ENCODE assay signal across 11 mouse cellular contexts in the genomic region with DNA sequence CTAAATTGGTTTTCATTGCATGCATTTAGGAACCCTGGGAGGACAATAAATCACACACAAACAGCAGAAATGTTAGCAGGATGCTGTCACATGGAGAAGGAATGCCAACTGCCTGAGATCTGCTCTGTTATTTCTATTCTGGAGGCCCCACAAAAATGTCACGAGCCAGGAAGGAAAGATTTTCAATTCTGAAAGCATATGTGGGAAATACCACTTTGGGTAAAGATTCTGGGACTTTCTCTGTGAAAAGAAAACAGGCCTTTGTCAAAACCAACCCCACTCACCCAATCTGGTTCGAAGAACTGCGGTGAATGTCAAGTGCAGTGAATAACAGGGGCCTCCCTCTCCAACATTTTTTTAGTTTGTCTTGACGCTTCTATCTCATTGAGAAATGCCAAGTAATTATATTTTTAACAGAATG.
DNase-seq lines count a peak whose midpoint lies in the region; ATAC-seq lines count a peak whose summit lies in the region.
"Had no signal": no experiment of that assay in that cellular context is flagged by ENCODE, and none has a peak within 500 bp of the region (broad histone marks: within the 10 kb centered on the region; RNA-seq: fewer than 3 reads in every experiment).

No protein-coding gene starts in this region.

- H3K4me1 ChIP-seq in kidney, embryonic 14.5 days (ENCODE audit: control insufficient read depth, insufficient read depth, low read length), result no peaks in the 10 kb centered on the region
- peaks cover 18% of the 10 kb centered on the region for H3K4me1 ChIP-seq in limb, embryonic 13.5 days
- H3K4me1 ChIP-seq: liver, embryonic 15.5 days had no signal

- no peak overlapping the region for H3K4me2 ChIP-seq in kidney, embryonic 14.5 days (replicated peaks; ENCODE audit: low read depth, low read length)
- H3K4me2 ChIP-seq in limb, embryonic 13.5 days (replicated peaks), result no peak overlapping the region
- H3K4me2 ChIP-seq: heart, embryonic 11.5 days; liver, embryonic 15.5 days had no signal

- no peak overlapping the region for H3K27ac ChIP-seq in kidney, embryonic 14.5 days (ENCODE audit: low read depth, low read length)
- no peak overlapping the region; the same call in 1 of the 2 replicates for H3K27ac ChIP-seq in limb, embryonic 13.5 days
- H3K27ac ChIP-seq: liver, embryonic 15.5 days had no signal

- WGBS in kidney, embryonic 14.5 days, result 51% methylated on average over 4 of the region's 4 CpGs
- WGBS in limb, embryonic 13.5 days, result 51% methylated on average over 4 of the region's 4 CpGs

- H3K4me3 ChIP-seq in kidney, embryonic 14.5 days (ENCODE audit: low read length), result no peak overlapping the region
- H3K4me3 ChIP-seq in limb, embryonic 13.5 days, result no peak overlapping the region
- H3K4me3 ChIP-seq: liver, embryonic 15.5 days had no signal

- no peak for ATAC-seq in kidney, embryonic 14.5 days (ENCODE audit: low FRiP score, low TSS enrichment)
- peak; percentile 48; the same call in 1 of the 2 replicates for ATAC-seq in limb, embryonic 13.5 days (ENCODE audit: low FRiP score, low read depth)

- no peaks in the 10 kb centered on the region for H3K9me3 ChIP-seq in kidney, embryonic 14.5 days (ENCODE audit: control insufficient read depth, low read length)
- no peaks in the 10 kb centered on the region for H3K9me3 ChIP-seq in limb, embryonic 13.5 days
- H3K9me3 ChIP-seq: liver, embryonic 15.5 days had no signal

- no peaks in the 10 kb centered on the region for H3K27me3 ChIP-seq in kidney, embryonic 14.5 days (ENCODE audit: control insufficient read depth, insufficient read depth, low read length)
- H3K27me3 ChIP-seq in limb, embryonic 13.5 days, result no peaks in the 10 kb centered on the region
- H3K27me3 ChIP-seq: liver, embryonic 15.5 days had no signal

- no peaks in the 10 kb centered on the region for H3K36me3 ChIP-seq in kidney, embryonic 14.5 days (ENCODE audit: control insufficient read depth, insufficient read depth, low read length)
- H3K36me3 ChIP-seq in limb, embryonic 13.5 days, result no peaks in the 10 kb centered on the region
- H3K36me3 ChIP-seq: liver, embryonic 15.5 days had no signal

- DNase-seq in kidney, postnatal 14 days, result peak; percentile 2
- DNase-seq in brain, embryonic 18.5 days (ENCODE audit: low read depth, low spot score), result peak; percentile 65
- peak; percentile 12 for DNase-seq in forelimb bud, embryonic 11.5 days (ENCODE audit: low read depth, low spot score)
- no peak for DNase-seq in liver
- DNase-seq in natural killer cell, adult 2 months (ENCODE audit: low spot score in 2 of 2), result no peak
- DNase-seq in lung, postnatal 25 days (ENCODE audit: low spot score), result no peak
- DNase-seq: kidney, adult 2 months had no signal

- H3K9ac ChIP-seq in kidney, embryonic 14.5 days (ENCODE audit: low read depth, low read length), result no peak overlapping the region
- H3K9ac ChIP-seq in limb, embryonic 13.5 days, result no peak overlapping the region
- H3K9ac ChIP-seq: liver, embryonic 15.5 days had no signal

Comparison
In these comparisons a context has a peak if more than half of its experiments do, and no peak if none do; other contexts are left out.
1. DNase-seq: peak in kidney, postnatal 14 days (single experiment), brain, embryonic 18.5 days (single experiment) and forelimb bud, embryonic 11.5 days (single experiment); none in liver (single experiment), natural killer cell, adult 2 months (0 of 2) and lung, postnatal 25 days (single experiment).